Mouse (Mus musculus): ENCODE measurements around the gene Gm37240.
"Not testable (repeated sequence)": the region's sequence is repeated elsewhere in the genome, so short reads cannot be mapped to it uniquely, and the experiment has no call there.

The Gm37240 gene

GRCm38 (mm10) chr3:84917903-84918679 lies 969.2 kb downstream of the Gm37240 start:
- DNase-seq (ENCODE audit: inconsistent ontology term), result no peak

- no peak for DNase-seq (ENCODE audit: inconsistent ontology term)
Observed at GRCm38 (mm10) chr3:84914284-84914683, 973.0 kb downstream of the Gm37240 start.

DNA sequence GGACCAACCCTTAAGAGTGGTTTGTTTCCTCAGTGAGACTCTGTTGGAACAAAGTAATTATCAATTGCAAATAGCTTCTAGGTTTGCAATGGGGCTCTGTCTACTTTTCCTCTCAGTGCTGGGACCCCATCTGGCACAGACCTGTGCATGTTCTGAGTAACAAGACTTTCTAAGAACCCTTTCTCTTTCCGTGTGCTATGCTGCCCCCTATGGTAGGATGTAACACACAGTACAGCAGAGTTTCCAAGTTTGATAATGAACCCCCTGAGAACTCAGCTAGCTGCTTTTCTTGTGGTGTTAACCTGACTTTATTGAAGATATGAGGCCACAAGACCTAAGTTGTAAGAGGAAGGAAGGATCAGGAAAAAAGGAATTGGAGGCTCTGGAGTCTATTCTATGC lies 980.8 kb downstream of the Gm37240 start:
- no peak for DNase-seq (ENCODE audit: inconsistent ontology term)

- no peak for DNase-seq (ENCODE audit: inconsistent ontology term)
Observed at GRCm38 (mm10) chr3:84897952-84898351, 989.4 kb downstream of the Gm37240 start.

GRCm38 (mm10) chr3:84890983-84891382 lies 996.3 kb downstream of the Gm37240 start:
- no peak for DNase-seq (ENCODE audit: inconsistent ontology term)

GRCm38 (mm10) chr3:84889648-84890047 lies 997.7 kb downstream of the Gm37240 start:
- DNase-seq (ENCODE audit: inconsistent ontology term), result no peak

GRCm38 (mm10) chr3:84883817-84884483 lies 1003.4 kb downstream of the Gm37240 start:
- DNase-seq (ENCODE audit: inconsistent ontology term), result no peak

DNA sequence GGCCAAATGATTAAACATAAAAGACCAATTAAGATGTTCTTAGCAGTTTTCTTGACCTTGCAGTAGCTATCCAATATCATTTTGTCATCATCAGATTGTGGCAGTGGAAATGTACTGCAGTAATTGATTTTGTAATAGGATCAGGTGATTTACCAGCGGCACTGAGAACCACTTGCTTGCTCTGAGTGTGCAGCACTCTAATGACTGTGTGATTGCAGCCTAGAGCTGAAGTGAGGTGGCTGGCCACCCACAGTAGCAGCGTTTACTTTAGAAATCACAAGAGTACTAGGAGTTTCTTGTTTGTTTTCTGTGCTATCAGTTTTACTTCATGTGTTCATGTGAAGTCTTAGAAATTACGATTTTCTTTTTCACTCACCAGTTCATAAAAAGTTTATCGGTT lies 1011.1 kb downstream of the Gm37240 start:
- DNase-seq (ENCODE audit: inconsistent ontology term), result no peak

DNA sequence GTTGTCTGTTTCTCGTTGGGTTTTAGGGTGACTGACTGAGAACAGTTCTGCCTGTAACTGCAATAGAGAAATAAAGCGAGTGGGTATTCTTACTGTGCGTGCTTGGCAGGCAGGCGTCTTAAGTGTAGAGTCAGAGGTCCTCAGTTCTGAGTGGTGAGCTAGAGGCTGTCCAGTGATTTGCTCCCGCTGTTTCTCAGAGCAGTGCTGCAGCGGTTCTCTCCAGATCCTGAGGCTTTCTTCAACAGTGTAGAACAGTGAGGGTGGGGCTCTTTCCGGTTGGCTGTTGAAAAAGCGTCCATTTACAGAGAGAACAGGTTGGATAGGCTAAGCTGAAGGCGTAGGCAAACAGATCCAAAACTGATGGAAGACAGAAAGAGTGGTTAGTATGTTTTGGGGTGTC lies 1012.0 kb downstream of the Gm37240 start:
- no peak for DNase-seq (ENCODE audit: inconsistent ontology term)

DNA sequence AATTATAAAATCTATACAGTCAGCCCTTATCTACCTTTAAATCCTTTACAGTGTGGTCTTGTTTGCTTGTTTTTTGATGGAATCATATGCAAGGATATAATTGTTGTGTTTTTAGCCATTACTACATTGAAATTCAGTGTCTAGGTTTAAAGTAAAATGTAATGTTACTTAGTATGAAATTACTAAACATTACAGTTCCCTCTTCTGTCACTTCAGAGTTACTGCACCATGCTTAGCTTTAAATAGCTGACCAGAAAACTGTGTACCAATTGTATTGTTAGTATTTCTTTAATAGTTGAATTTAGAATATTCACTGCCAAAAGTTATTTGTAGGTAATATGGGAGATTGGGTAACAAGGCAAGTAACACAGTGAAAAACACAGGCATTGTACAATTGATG lies 1017.2 kb downstream of the Gm37240 start:
- no peak for DNase-seq (ENCODE audit: inconsistent ontology term)

- no peak for DNase-seq (ENCODE audit: inconsistent ontology term)
Observed at GRCm38 (mm10) chr3:84867991-84868390, 1019.3 kb downstream of the Gm37240 start.

DNA sequence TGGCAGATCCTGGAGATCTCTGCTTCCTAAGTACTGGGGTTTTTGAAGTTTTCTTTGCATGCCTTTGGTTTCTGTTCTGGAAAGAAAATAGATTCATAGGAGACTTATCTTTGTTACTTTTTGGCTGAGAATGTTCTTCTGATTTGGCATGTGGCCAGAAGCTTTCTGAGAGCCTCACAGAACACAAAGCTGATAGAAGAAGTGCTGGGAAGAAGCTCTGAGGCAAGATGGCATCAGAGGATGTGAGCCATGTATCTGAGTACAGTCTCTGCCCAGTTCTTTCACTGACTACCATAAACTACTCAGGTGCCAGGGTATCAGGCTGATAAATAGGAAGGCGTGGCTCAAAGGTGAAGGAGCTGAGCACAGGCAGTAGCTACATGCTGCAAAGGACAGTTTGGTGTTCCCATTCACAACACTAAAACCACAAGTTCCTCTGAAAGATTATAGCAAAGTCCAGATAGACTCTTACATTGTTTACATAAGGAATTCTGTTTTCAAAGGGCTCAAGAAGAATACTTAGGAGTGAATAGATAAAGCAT lies 1019.8 kb downstream of the Gm37240 start:
- DNase-seq (ENCODE audit: inconsistent ontology term), result peak; percentile 24

- DNase-seq (ENCODE audit: inconsistent ontology term), result no peak
Observed at GRCm38 (mm10) chr3:84866866-84867265, 1020.5 kb downstream of the Gm37240 start.

- no peak for DNase-seq (ENCODE audit: inconsistent ontology term)
Observed at GRCm38 (mm10) chr3:84865684-84866083, 1021.6 kb downstream of the Gm37240 start.

GRCm38 (mm10) chr3:84861817-84862216 lies 1025.5 kb downstream of the Gm37240 start:
- DNase-seq (ENCODE audit: inconsistent ontology term), result not testable (repeated sequence)

- DNase-seq (ENCODE audit: inconsistent ontology term), result no peak
Observed at GRCm38 (mm10) chr3:84860669-84861068, 1026.6 kb downstream of the Gm37240 start.

- no peak for DNase-seq (ENCODE audit: inconsistent ontology term)
Observed at GRCm38 (mm10) chr3:84854440-84854839, 1032.9 kb downstream of the Gm37240 start.

- no peak for DNase-seq (ENCODE audit: inconsistent ontology term)
Observed at GRCm38 (mm10) chr3:84852877-84853276, 1034.4 kb downstream of the Gm37240 start.

DNA sequence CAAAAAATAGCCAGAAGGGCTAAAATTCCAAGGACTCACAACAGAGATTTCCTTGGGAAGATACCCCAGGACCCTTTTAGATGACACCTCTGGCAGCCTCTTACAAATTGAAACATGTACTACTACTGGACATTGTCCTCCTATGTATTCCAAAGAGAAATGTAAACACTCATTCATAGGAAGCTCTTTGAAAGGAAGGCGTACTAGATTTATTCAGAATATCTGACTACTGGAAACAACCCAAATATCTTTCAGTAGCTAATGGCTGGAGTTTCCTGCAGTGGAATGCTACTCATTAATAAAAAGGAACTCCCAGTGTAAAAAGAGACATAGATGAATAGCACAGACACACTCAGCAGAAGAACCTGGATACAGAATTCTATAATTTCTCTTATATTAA lies 1035.5 kb downstream of the Gm37240 start:
- peak; percentile 39 for DNase-seq (ENCODE audit: inconsistent ontology term)

- no peak for DNase-seq (ENCODE audit: inconsistent ontology term)
Observed at GRCm38 (mm10) chr3:84850418-84850817, 1036.9 kb downstream of the Gm37240 start.

GRCm38 (mm10) chr3:84848798-84849197 lies 1038.5 kb downstream of the Gm37240 start:
- no peak for DNase-seq (ENCODE audit: inconsistent ontology term)

DNA sequence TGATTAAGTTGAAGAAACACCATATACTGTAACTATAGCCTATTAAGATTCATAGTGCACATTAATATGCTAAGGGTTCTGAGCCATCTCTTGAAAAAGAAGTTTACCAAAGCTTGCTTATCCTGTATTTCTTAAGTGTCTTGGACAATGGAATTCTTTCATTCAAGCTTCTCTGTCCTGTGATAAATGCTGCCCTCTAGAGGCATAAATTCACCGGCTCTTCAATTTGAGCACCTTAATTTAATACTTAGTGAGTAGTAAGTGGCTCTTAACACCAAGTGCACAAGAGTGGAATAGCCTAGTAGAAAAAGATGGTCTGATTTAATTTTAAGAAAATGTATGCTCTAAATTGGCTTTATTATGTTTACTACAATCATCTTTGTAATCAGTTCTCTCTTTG lies 1043.7 kb downstream of the Gm37240 start:
- peak; percentile 58 for DNase-seq (ENCODE audit: inconsistent ontology term)

DNA sequence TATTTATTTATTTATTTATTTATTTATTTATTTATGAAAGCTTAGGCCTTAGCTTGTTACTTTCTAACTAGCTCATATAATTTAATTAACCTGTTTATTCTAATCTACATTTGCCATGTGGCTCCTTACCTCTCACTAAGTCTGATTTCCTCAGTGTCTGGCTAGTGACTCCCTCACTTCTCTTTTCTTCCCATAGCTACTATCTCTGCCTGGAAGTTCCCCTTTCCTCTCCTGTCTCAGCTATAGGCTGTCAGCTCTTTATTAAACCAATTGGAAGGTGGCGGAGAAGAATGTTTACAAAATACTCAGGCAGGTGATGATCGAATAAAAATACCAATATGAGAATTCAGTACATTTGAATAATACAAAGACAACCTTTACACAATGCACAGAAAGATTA lies 1044.5 kb downstream of the Gm37240 start:
- no peak for DNase-seq (ENCODE audit: inconsistent ontology term)

All from Muller cell, postnatal 12 days (primary cell).